Mouse (Mus musculus): Measurements from ENCODE around the gene Hoxb13. TPM values are rescaled to one million over a fixed set of nuclear protein-coding genes. Genes with fewer than 3 reads are reported as not detected.
A peak's percentile ranks its signal among the peaks of the same experiment; 100 is the strongest.

Hoxb13 gene
- total RNA-seq, 2 experiments from 2014 or later: not detected

DNA sequence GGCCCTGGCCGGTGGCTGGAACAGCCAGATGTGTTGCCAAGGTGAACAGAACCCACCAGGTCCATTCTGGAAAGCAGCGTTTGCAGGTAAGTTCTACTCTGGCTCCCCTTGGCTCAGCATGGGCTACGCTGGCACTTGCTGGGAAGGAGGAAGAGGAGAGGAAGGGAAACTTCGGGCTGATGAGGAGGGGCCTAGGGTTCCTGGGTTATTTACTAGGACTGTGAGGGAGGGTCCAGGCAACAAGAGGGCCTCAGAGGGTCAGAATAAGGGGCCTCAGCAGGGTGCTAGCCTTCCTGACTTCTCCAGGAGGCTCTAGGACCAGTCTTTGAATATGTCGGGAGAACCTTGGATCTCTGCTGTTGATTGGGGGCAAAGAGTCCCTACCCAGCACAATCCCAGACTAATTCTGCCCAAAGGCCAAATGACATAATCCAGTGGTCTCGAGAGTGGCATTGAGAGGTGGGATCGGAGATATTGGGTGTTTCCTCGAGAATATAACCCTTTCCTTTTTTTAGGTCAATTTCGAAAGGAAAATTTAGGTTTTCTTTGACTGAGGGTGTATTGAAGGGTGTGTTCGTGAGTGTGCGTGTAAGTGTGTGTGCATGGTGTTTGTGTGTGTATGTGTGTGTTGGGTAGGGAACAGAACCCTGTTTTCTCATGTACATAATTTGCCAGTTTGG lies 985 bp downstream of the Hoxb13 start:
- TF ChIP-seq CTCF (IDR thresholded peaks at IDR 0.05): no peak
- Histone ChIP-seq H3K4me3 (no peak overlapping the region), H3K27ac (no peak overlapping the region)
- intact Hi-C loops (cut with DNase I): loop anchor here (5.0 kb wide), 1 partner anchor 72 kb away; no protein-coding TSS in a partner anchor
- DNase-seq (ENCODE audit: extremely low spot score in 1 of 2, low spot score in 2 of 2): no peak

DNA sequence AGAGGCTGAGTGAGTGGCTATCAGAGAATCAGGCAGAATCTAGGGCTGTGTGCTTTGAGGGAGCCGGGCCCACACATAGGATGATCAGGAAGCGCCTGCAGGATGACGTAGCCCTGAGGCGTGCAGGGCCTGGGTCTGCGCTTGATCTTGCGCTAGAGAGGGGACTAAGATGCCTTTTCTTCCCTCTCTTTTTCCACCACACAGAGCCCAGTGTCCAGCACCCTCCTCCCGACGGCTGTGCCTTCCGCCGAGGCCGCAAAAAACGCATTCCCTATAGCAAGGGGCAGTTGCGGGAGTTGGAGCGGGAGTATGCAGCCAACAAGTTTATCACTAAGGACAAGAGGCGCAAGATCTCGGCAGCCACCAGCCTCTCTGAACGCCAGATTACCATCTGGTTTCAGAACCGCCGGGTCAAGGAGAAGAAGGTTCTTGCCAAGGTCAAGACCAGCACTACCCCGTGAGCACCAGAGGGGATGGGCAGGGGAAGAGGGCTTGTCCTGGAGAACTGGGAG lies 1.7 kb downstream of the Hoxb13 start:
- TF ChIP-seq CTCF (IDR thresholded peaks at IDR 0.05): no peak
- no peak for DNase-seq (ENCODE audit: extremely low spot score in 1 of 2, low spot score in 2 of 2)
- intact Hi-C loops (cut with DNase I): no loop called here

DNA sequence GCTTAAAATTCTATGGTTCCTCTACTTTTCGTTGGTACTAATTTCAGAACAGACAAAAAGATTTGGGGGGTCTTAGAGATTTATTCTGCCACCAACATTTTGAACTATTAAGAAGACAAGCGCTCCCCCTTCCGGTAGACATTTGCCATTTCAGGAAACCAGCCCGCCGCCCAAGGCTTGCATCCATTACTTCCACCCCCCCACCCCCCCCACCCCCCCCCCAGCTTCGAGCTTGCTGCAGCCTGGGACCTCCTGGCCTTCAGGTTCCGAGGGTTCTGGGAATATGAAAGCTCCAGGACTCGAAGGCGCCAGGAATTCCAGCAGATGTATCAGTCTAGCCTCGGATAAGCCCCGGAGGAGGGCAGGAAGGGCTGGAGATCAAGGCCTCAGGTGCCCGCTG lies 4.5 kb downstream of the Hoxb13 start:
- no peak overlapping the region for H3K4me3 ChIP-seq
- no peak for DNase-seq (ENCODE audit: extremely low spot score in 1 of 2, low spot score in 2 of 2)
- intact Hi-C loops (cut with DNase I): no loop called here
- H3K27ac ChIP-seq: no peak overlapping the region
- TF ChIP-seq CTCF (IDR thresholded peaks at IDR 0.05): peak; percentile 41

More for the DNA sequence above, 1.7 kb downstream of the Hoxb13 start:
- Histone ChIP-seq H3K4me3 (no peak overlapping the region), H3K27ac (no peak overlapping the region)

DNA sequence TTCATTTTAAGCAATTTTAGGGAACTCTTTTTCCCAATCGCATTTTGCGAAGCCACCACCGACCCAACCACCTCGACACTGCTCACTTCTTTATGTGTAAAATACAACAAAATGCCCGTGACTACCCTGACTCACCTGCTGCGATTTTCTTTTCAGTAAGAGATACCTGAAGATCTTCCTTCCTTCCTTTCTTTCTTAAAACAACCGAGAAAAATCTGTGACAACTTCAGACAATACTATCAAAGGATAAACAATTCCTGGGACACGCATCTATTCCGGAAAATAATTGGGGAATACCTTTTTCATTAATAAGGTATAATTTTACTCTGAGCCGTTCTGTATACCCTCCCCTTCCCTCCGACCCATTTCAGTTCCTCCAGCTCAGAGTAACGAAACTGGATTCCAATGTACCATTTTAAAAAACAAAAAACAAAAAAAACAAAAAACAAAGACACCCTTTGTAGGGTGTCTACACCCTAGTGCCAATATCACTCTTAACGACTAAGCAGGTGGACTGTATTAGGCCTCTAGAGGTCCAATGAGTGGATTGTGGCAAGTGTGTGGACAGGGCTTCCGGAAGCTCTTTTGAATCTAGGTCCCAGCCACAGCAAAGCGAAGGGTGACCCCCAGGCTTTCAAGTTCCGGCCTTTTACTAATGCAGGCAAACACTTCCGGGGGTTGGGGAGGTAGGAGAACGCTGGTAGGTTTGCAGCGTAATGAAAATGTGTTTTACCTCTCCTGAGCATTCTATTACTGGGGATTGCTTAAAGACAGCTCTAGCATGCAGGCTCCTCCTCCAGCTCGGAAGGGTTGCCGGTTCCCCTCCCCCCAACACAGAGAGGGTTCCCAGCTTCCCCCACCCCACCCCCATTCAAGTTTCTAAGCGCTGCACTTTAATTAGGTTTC lies 5.3 kb downstream of the Hoxb13 start:
- H3K4me3 ChIP-seq: no peak overlapping the region

DNA sequence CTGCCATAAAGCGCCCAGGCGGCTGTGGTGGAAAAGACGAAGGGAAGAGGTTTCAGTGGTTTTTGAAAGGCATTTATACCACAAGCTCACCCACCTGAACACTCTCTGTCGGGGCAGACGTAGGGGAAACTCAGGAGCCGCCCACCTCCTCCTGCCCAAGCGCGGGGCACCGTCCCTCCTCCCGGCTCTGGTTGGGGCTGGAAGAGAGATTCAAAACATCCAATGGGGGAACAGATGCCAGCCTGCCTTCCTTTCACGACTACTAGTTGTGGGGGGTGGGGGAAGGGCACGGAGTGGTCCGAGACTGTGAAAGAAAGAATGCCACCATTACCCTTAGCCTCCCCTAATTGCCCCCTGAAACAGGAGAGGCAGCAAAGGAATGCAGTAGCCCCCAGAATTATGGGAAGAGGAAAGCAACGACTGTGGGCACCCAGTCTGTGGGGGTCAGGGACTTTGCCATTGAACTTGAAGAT lies 6.1 kb downstream of the Hoxb13 start:
- intact Hi-C loops (cut with DNase I): loop anchor here (5.0 kb wide), 2 partner anchors 122 to 193 kb away; partner anchors contain the start of genes Hoxb3 and Igf2bp1
- H3K27ac ChIP-seq: no peak overlapping the region
- no peak for TF ChIP-seq CTCF (IDR thresholded peaks at IDR 0.05)

More for the DNA sequence above, 5.3 kb downstream of the Hoxb13 start:
- TF ChIP-seq CTCF (IDR thresholded peaks at IDR 0.05): no peak
- H3K27ac ChIP-seq: no peak overlapping the region
- intact Hi-C loops (cut with DNase I): loop anchor here (5.0 kb wide), 2 partner anchors 123 to 192 kb away; partner anchors contain the start of genes Hoxb3 and Igf2bp1
- no peak for DNase-seq (ENCODE audit: extremely low spot score in 1 of 2, low spot score in 2 of 2)

DNA sequence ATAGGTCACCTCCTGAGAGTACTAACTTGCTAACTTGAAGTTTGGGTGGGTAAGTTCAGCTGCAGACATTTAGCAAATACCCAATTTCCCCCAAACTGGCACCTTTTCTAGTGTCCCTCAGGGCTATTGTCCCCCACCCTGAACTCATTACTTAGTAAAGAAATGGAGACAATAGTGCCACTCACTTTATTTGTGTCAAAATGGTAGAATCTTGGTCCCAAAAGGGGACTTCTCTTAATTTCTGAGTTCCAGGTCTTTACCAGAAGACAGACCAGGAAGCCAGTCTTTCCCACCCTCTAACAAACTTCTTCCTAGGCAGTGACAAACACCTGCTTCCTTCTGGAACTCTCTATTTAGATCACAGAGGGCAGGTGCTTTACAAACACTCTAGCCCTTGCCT lies 7.6 kb downstream of the Hoxb13 start:
- Histone ChIP-seq H3K4me3 (no peak overlapping the region), H3K27ac (no peak overlapping the region)
- DNase-seq (ENCODE audit: extremely low spot score in 1 of 2, low spot score in 2 of 2): no peak
- intact Hi-C loops (cut with DNase I): loop anchor here (5.0 kb wide), 2 partner anchors 121 to 194 kb away; partner anchors contain the start of genes Hoxb3 and Igf2bp1
- no peak for TF ChIP-seq CTCF (IDR thresholded peaks at IDR 0.05)

More for the DNA sequence above, 6.1 kb downstream of the Hoxb13 start:
- H3K4me3 ChIP-seq: no peak overlapping the region
- DNase-seq (ENCODE audit: extremely low spot score in 1 of 2, low spot score in 2 of 2): no peak

DNA sequence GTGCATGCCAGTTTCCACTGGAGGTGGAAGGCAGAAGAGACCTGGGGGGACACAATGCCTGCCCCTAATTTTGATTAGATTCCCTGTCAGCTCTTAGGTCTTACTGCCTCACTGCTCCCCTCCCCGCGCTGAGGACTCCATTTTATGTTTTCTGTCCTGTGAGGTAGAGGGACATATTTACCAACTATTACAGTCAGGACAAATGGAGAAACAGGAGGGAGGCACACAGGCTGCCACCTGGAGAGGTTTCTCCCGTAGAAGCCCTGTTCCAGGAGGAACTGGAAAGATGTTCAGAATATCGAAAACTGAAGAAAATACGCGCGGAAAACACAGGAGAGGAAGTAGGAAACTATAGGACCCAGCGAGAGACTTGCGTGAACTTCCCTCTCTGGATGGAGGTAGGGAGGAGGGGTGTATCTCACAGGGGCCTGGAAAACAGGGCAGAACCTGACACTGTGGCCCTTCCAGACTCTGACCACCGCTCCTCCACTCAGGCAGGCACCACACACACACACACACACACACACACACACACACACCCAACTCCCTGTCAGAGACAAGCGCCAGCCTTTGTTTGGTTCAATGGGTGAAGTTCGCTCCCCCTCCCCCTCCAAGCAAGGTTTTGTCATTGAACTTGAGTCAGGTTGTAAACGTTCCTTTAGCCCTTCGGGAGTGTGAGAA lies 8.4 kb downstream of the Hoxb13 start:
- DNase-seq (ENCODE audit: extremely low spot score in 1 of 2, low spot score in 2 of 2): no peak
- intact Hi-C loops (cut with DNase I): loop anchor here (5.0 kb wide), 2 partner anchors 120 to 195 kb away; partner anchors contain the start of genes Hoxb3 and Igf2bp1
- no peak overlapping the region for H3K4me3 ChIP-seq
- TF ChIP-seq CTCF (IDR thresholded peaks at IDR 0.05): no peak
- H3K27ac ChIP-seq: no peak overlapping the region

DNA sequence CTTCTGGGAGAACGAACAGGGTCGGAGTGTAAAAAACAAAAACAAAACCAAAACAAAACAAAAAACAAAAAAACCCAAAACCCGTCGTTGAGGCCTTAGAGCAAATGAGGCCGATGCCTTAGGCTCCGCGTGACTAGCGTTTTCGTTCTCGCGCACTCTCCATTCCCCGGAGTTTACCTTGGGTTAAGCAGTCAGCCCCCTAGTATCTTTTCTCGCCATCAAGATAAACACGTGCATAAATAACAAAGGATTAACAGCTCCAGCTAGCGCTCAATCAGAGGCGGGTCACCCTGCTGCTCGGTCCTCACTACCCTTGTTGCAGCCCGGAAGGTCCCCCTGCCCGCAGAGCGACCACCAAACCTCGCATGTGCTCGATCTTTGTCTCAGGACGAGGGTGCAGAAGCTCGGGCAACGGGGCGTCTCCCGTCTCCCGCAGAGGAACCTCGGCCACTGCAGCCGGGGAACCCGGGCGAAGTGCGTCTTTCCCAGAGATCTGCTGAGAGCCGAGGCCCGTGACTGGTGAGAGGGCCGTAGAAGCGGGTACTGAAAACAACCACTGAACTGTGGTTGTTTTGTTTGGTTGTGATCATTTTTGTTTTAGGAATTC lies 9.2 kb downstream of the Hoxb13 start:
- TF ChIP-seq CTCF (IDR thresholded peaks at IDR 0.05): no peak
- intact Hi-C loops (cut with DNase I): loop anchor here (5.0 kb wide), 2 partner anchors 119 to 196 kb away; partner anchors contain the start of genes Hoxb3 and Igf2bp1
- no peak overlapping the region for H3K27ac ChIP-seq
- no peak overlapping the region for H3K4me3 ChIP-seq
- DNase-seq (ENCODE audit: extremely low spot score in 1 of 2, low spot score in 2 of 2): no peak

DNA sequence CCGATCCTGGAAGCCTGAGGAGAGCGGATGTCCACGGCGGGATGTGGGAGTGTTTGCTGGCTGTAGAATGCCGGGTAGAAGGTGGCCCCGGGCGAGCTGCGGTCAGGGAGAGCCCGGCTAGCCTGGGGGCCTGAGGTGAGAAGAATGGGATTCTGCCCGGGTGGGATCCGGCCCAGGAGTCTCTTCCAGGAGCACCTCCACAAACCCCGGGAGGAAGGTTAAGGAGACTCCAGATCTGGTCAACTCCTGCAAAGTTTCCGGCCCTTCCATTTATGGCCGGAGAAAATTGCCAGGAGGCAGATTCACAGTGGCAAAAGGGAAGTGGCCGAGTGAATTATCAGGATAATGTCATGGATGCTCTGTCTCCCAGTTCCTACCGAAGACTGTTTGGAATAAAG lies 9.7 kb downstream of the Hoxb13 start:
- no peak overlapping the region for H3K4me3 ChIP-seq
- no peak overlapping the region for H3K27ac ChIP-seq
- TF ChIP-seq CTCF (IDR thresholded peaks at IDR 0.05): no peak
- intact Hi-C loops (cut with DNase I): loop anchor here (5.0 kb wide), 2 partner anchors 119 to 196 kb away; partner anchors contain the start of genes Hoxb3 and Igf2bp1
- DNase-seq (ENCODE audit: extremely low spot score in 1 of 2, low spot score in 2 of 2): no peak

DNA sequence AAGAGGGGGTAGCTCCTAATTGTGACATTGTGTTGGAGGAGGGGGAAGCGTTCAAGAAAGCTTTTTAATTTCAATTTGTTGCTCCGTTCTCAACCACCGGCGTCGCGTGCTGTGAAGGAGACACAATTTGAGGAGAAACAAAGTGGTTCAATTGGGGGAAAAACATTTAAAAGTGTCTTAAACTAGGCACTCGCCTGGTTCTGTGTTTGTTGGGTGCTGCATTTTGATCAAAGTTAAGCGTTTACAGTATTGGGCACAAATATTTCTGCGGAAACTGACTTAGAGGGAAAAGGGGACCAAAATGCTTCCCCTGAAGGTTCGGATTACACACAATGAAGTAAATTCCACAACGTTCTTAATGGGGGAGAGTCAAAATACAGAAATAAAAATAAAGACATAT lies 10.2 kb downstream of the Hoxb13 start:
- no peak for TF ChIP-seq CTCF (IDR thresholded peaks at IDR 0.05)
- intact Hi-C loops (cut with DNase I): loop anchor here (5.0 kb wide), 2 partner anchors 118 to 197 kb away; partner anchors contain the start of genes Hoxb3 and Igf2bp1
- no peak overlapping the region for H3K27ac ChIP-seq
- DNase-seq (ENCODE audit: extremely low spot score in 1 of 2, low spot score in 2 of 2): no peak
- H3K4me3 ChIP-seq: no peak overlapping the region

Data from left cerebral cortex, adult 2 months (tissue).